Mouse (Mus musculus) fat pad, adult 2 months (tissue): ENCODE results near the gene Cyp1b1.

Source experiments
- DNase-seq: peaks from one replicate; pipeline ENCODE4 v3.0.0-alpha.2; 2011; ENCODE audit warnings: low read depth, low spot score; ENCODE audit errors: extremely low read depth

Cyp1b1 gene

GRCm38 (mm10) chr17:79714931-79715637, at the start of gene Cyp1b1:
Cyp1b1 (minus strand) TSS chr17:79715061.
- no peak for DNase-seq

GRCm38 (mm10) chr17:79761841-79762240, 47.0 kb upstream of the Cyp1b1 start:
- DNase-seq: no peak

- DNase-seq: no peak
Measured at GRCm38 (mm10) chr17:79753831-79754230, 39.0 kb upstream of the Cyp1b1 start.

- DNase-seq: no peak
Measured at GRCm38 (mm10) chr17:79752836-79753235, 38.0 kb upstream of the Cyp1b1 start.

- no peak for DNase-seq
Measured at GRCm38 (mm10) chr17:79751661-79752191, 36.9 kb upstream of the Cyp1b1 start.

GRCm38 (mm10) chr17:79749647-79750046, 34.8 kb upstream of the Cyp1b1 start:
- DNase-seq: no peak

- DNase-seq: no peak
Measured at GRCm38 (mm10) chr17:79746954-79747353, 32.1 kb upstream of the Cyp1b1 start.

- DNase-seq: no peak
Measured at GRCm38 (mm10) chr17:79746146-79746591, 31.3 kb upstream of the Cyp1b1 start.

- DNase-seq: no peak
Measured at GRCm38 (mm10) chr17:79745051-79745731, 30.3 kb upstream of the Cyp1b1 start.

GRCm38 (mm10) chr17:79743507-79743906, 28.6 kb upstream of the Cyp1b1 start:
- DNase-seq: no peak

- DNase-seq: no peak
Measured at GRCm38 (mm10) chr17:79742635-79743034, 27.8 kb upstream of the Cyp1b1 start.

GRCm38 (mm10) chr17:79738847-79739498, 24.1 kb upstream of the Cyp1b1 start:
- no peak for DNase-seq

- no peak for DNase-seq
Measured at GRCm38 (mm10) chr17:79737598-79737997, 22.7 kb upstream of the Cyp1b1 start.

GRCm38 (mm10) chr17:79733039-79733438, 18.2 kb upstream of the Cyp1b1 start:
- DNase-seq: no peak

- peak; percentile 45 for DNase-seq
Measured at GRCm38 (mm10) chr17:79730988-79731387, 16.1 kb upstream of the Cyp1b1 start.

GRCm38 (mm10) chr17:79728585-79729503, 14.0 kb upstream of the Cyp1b1 start:
- DNase-seq: peak; percentile 97

- DNase-seq: no peak
Measured at GRCm38 (mm10) chr17:79728053-79728584, 13.3 kb upstream of the Cyp1b1 start.

- DNase-seq: no peak
Measured at GRCm38 (mm10) chr17:79726613-79727012, 11.8 kb upstream of the Cyp1b1 start.

GRCm38 (mm10) chr17:79720681-79721080, 5.8 kb upstream of the Cyp1b1 start:
- no peak for DNase-seq

- DNase-seq: no peak
Measured at GRCm38 (mm10) chr17:79715649-79716143, 835 bp upstream of the Cyp1b1 start.
